Mouse (Mus musculus) kidney, embryonic 14.5 days (tissue): ENCODE measurements around the gene Slc6a13. TPM values are rescaled to one million over a fixed set of nuclear protein-coding genes. Genes with fewer than 3 reads are reported as not detected.

Source experiments
- ATAC-seq: fragments of 200-750 bp; cut with Nextera tagmentation; 2 replicates; pipeline ENCODE4 v1.8.0; 2017; ENCODE audit warnings: moderate number of reproducible peaks, mild to moderate bottlenecking, moderate TSS enrichment, moderate library complexity; ENCODE audit not compliant: low FRiP score, low TSS enrichment
- H3K27ac ChIP-seq: fragments of 300-500 bp; sonication (generic); 2 replicates; pipeline ENCODE4 v1.5.1; 2014; ENCODE audit warnings: low read depth, mild to moderate bottlenecking, low read length, moderate library complexity, mixed read lengths
- H3K27me3 ChIP-seq: fragments of 300-500 bp; sonication (generic); 2 replicates; pipeline ENCODE4 v1.6.1; 2014; ENCODE audit warnings: mild to moderate bottlenecking, low read length; ENCODE audit not compliant: control insufficient read depth, insufficient read depth
- H3K36me3 ChIP-seq: fragments of 300-500 bp; sonication (generic); 2 replicates; pipeline ENCODE4 v1.6.1; 2014; ENCODE audit warnings: low read length, mixed read lengths; ENCODE audit not compliant: control insufficient read depth, insufficient read depth
- H3K4me1 ChIP-seq: fragments of 300-500 bp; sonication (generic); 2 replicates; pipeline ENCODE4 v1.6.1; 2014; ENCODE audit warnings: low read length, mixed read lengths; ENCODE audit not compliant: control insufficient read depth, insufficient read depth
- H3K4me2 ChIP-seq: fragments of 300-500 bp; sonication (generic); replicated peaks from 2 replicates; pipeline ENCODE4 v1.6.1; 2014; ENCODE audit warnings: low read depth, mild to moderate bottlenecking, low read length
- H3K4me3 ChIP-seq: fragments of 300-500 bp; sonication (generic); 2 replicates; pipeline ENCODE4 v1.5.1; 2014; ENCODE audit warnings: mild to moderate bottlenecking, low read length
- H3K9ac ChIP-seq: fragments of 300-500 bp; sonication (generic); 2 replicates; pipeline ENCODE4 v1.6.1; 2014; ENCODE audit warnings: low read depth, mild to moderate bottlenecking, low read length, moderate library complexity
- H3K9me3 ChIP-seq: fragments of 300-500 bp; sonication (generic); 2 replicates; pipeline ENCODE4 v1.6.1; 2016; ENCODE audit warnings: low read length; ENCODE audit not compliant: control insufficient read depth
- WGBS: fragments of 180-500 bp; shearing (Covaris S2); extraction: QIAGEN DNeasy Blood & Tissue Kit; methylation state at CpG from one replicate; pipeline ENCODE4 v1.1.7; 2014; 5-methylcytosine and 5-hydroxymethylcytosine counted together
- polyA plus RNA-seq: library from polyadenylated mRNA; unstranded; fragments of >200 nt; fragmentation: Nextera tagmentation; extraction: Ambion mirVana; gene quantifications from 2 replicates; pipeline ENCODE4 v1.2.1, GENCODE M21; 2014

Slc6a13 gene
- polyA plus RNA-seq, 1 experiment from 2014 or later: 13.4 TPM

DNA sequence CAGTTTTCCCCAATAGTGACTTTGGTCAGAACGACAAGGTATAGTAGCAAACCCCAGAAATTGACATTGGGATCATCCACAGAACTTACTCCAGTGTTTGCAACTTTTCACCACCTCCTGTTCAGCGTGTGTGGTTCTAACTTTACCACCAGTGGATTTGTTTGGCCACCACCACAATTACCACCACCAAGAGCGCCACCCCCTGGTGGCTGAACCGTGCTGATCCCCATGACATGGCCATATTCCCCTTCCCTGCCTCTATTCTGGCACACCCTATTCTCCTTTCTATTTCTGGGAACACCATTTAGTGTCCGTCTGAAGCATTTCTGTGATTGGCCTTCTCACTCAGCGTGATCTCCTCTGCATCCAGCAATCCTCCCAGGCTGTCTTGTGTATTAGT, 19.1 kb downstream of the Slc6a13 start:
- H3K4me3 ChIP-seq: no peak overlapping the region
- WGBS: 72% methylated on average over 6 of the region's 6 CpGs
- H3K27ac ChIP-seq: no peak overlapping the region
- peaks cover 11% of the 10 kb centered on the region for H3K4me1 ChIP-seq
- H3K9me3 ChIP-seq: no peaks in the 10 kb centered on the region
- H3K4me2 ChIP-seq: no peak overlapping the region
- no peaks in the 10 kb centered on the region for H3K27me3 ChIP-seq
- no peak for ATAC-seq
- no peak overlapping the region for H3K9ac ChIP-seq
- no peaks in the 10 kb centered on the region for H3K36me3 ChIP-seq

- Histone ChIP-seq H3K4me2 (no peak overlapping the region), H3K9ac (no peak overlapping the region), H3K36me3 (no peaks in the 10 kb centered on the region), H3K27me3 (no peaks in the 10 kb centered on the region), H3K27ac (no peak overlapping the region), H3K4me3 (no peak overlapping the region), H3K9me3 (no peaks in the 10 kb centered on the region), H3K4me1 (peaks cover 14% of the 10 kb centered on the region)
- 48% methylated on average over 9 of the region's 9 CpGs for WGBS
- no peak for ATAC-seq
Observed at GRCm38 (mm10) chr6:121322381-121323110, 22.5 kb downstream of the Slc6a13 start.

DNA sequence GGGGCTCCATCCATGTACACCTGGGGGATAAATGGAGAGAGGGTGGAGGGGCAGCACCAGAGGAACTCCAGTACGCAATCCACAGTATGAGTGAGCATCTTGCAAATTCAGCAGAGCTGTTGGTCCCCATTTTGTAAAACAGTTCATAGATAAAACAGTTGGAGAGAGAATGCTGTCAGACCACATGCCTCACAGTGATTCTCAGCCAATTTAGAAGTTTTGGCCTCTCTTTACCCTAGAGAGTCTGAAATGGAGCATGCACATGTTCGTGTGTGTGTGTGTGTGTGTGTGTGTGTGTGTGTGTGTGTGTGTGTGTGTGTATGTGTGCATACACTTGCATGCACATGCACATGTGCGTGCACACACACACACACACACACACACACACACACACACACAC, 25.3 kb downstream of the Slc6a13 start:
- WGBS: 92% methylated on average over 3 of the region's 3 CpGs
- ATAC-seq: no peak
- Histone ChIP-seq H3K4me3 (no peak overlapping the region), H3K27ac (no peak overlapping the region), H3K9ac (no peak overlapping the region), H3K9me3 (no peaks in the 10 kb centered on the region), H3K27me3 (no peaks in the 10 kb centered on the region), H3K4me1 (peaks cover 21% of the 10 kb centered on the region), H3K4me2 (no peak overlapping the region), H3K36me3 (no peaks in the 10 kb centered on the region)

DNA sequence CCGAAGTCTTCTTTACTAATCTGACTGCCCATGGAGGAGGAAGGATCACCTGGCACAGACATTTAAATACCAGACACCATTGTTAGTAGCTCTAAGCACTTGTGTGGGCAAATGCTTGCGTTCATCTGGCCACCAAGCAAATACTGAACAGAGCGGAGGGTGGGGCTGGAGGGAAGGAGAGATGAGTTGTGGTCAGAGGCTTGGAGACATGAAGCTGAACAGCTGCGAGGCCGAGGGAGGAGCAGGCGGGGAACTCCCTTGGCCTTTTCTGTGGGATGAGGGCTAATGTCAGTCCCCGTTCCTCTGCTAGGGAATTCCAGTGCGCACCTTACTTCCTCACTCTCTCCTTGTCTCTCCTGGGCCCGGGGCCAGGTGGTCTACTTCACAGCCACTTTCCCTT, 25.7 kb downstream of the Slc6a13 start:
- H3K27me3 ChIP-seq: no peaks in the 10 kb centered on the region
- H3K4me3 ChIP-seq: no peak overlapping the region
- WGBS: 45% methylated on average over 9 of the region's 9 CpGs
- no peak for ATAC-seq
- peaks cover 22% of the 10 kb centered on the region for H3K4me1 ChIP-seq
- no peaks in the 10 kb centered on the region for H3K36me3 ChIP-seq
- H3K27ac ChIP-seq: no peak overlapping the region
- no peaks in the 10 kb centered on the region for H3K9me3 ChIP-seq
- no peak overlapping the region for H3K4me2 ChIP-seq
- no peak overlapping the region for H3K9ac ChIP-seq

- WGBS: 23% methylated on average over 10 of the region's 10 CpGs
- Histone ChIP-seq H3K4me3 (no peak overlapping the region), H3K27me3 (no peaks in the 10 kb centered on the region), H3K36me3 (no peaks in the 10 kb centered on the region), H3K4me2 (no peak overlapping the region), H3K4me1 (peaks cover 22% of the 10 kb centered on the region), H3K27ac (no peak overlapping the region), H3K9me3 (no peaks in the 10 kb centered on the region), H3K9ac (no peak overlapping the region)
- no peak for ATAC-seq
Observed at GRCm38 (mm10) chr6:121326486-121327069, 26.6 kb downstream of the Slc6a13 start.

GRCm38 (mm10) chr6:121328417-121328884, 28.4 kb downstream of the Slc6a13 start:
- Histone ChIP-seq H3K4me2 (no peak overlapping the region), H3K27me3 (no peaks in the 10 kb centered on the region), H3K27ac (no peak overlapping the region), H3K4me1 (peaks cover 15% of the 10 kb centered on the region), H3K9ac (no peak overlapping the region), H3K4me3 (no peak overlapping the region), H3K9me3 (no peaks in the 10 kb centered on the region), H3K36me3 (no peaks in the 10 kb centered on the region)
- ATAC-seq: no peak
- WGBS: 81% methylated on average over 9 of the region's 9 CpGs

DNA sequence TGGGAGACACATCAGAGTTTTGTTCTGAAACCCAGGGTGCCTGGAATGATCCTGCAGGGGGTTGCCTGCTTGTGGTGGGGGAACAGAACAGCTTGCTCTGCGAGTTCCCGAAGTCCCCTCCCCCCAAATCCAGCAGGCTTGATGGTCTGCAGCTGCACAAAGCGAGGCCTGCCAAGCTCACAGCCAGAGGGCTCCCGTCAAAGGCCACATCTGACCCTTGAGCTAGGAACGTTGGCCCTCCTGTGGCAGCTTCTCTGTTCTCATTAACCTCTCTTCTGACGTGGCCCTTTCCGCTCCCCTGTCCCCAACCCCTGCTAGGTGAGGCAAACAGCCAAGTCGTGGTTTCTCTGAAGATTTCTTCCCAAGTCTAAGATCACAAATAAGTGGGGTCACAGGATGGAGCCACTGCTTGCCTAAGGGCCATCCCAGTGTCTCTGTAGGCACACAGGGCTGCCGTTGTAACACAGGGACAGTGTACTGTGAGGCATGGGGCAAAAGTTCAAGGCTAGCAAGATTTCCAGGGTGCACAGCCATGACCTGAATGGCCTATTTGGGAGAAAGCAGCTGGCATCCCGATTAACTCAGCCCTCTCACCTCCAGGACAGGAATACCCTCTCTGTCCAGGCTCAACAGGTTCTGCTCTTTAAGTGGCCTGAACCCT, 30.0 kb downstream of the Slc6a13 start:
- no peak overlapping the region for H3K9ac ChIP-seq
- H3K4me2 ChIP-seq: no peak overlapping the region
- H3K9me3 ChIP-seq: no peaks in the 10 kb centered on the region
- peaks cover 15% of the 10 kb centered on the region for H3K4me1 ChIP-seq
- no peak overlapping the region for H3K4me3 ChIP-seq
- H3K27ac ChIP-seq: no peak overlapping the region
- no peaks in the 10 kb centered on the region for H3K36me3 ChIP-seq
- 0 out of 2 replicates have a peak, but pooled peaks have one; percentile 45 for ATAC-seq
- no peaks in the 10 kb centered on the region for H3K27me3 ChIP-seq
- WGBS: 16% methylated on average over 10 of the region's 10 CpGs

DNA sequence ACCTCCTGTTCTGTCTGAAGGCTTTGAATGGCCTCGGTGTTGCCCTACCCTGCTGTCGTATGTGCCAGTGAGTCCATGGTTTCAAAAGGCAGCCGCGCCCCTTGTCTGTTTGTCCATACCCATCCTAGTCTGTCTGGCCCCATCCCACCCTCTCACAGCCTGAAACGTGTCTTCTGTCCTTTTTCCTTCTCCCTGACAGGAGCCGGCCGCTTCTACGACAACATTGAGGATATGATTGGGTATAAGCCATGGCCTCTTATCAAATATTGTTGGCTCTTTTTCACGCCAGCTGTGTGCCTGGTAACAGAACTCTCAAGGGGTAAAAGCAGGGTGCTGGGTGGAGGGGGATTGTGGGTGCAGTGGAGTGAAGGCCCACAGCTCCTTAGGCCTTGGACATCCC, 35.8 kb downstream of the Slc6a13 start:
- Histone ChIP-seq H3K4me2 (no peak overlapping the region), H3K4me1 (no peaks in the 10 kb centered on the region), H3K9me3 (no peaks in the 10 kb centered on the region), H3K9ac (no peak overlapping the region), H3K27ac (no peak overlapping the region), H3K36me3 (no peaks in the 10 kb centered on the region), H3K27me3 (no peaks in the 10 kb centered on the region), H3K4me3 (no peak overlapping the region)
- no peak for ATAC-seq
- WGBS: 72% methylated on average over 9 of the region's 9 CpGs

DNA sequence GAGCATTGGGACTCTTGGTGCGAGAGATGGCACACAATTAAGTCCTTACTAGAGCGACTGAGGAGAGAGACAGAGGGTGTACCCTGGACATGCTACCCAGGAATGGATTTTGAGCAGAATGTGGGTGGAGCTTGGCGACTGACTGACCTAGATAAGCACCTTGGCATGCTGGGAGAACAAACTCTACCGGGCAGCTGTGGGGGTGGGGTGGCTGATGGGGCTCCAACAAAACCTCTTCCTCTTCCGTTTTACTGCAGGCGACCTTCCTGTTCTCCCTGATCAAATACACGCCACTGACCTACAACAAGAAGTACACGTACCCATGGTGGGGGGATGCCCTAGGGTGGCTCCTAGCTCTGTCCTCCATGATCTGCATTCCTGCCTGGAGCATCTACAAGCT, 36.5 kb downstream of the Slc6a13 start:
- H3K36me3 ChIP-seq: no peaks in the 10 kb centered on the region
- no peak for ATAC-seq
- no peak overlapping the region for H3K27ac ChIP-seq
- H3K4me2 ChIP-seq: no peak overlapping the region
- no peaks in the 10 kb centered on the region for H3K4me1 ChIP-seq
- WGBS: 72% methylated on average over 8 of the region's 8 CpGs
- no peak overlapping the region for H3K4me3 ChIP-seq
- H3K27me3 ChIP-seq: no peaks in the 10 kb centered on the region
- H3K9me3 ChIP-seq: no peaks in the 10 kb centered on the region
- H3K9ac ChIP-seq: no peak overlapping the region
